Mouse (Mus musculus): Measurements from ENCODE around the gene Arhgap35.
"Not testable (repeated sequence)": the region's sequence is repeated elsewhere in the genome, so short reads cannot be mapped to it uniquely, and the experiment has no call there.

Arhgap35 gene

GRCm38 (mm10) chr7:16614888-16615715, at the start of gene Arhgap35:
Gene Arhgap35, minus strand, starts transcription at chr7:16614993.
- peak; percentile 98 for DNase-seq (ENCODE audit: low read depth, low spot score)

GRCm38 (mm10) chr7:16644260-16644659, 29.5 kb upstream of the Arhgap35 start:
- DNase-seq (ENCODE audit: low read depth, low spot score), result no peak

GRCm38 (mm10) chr7:16643106-16643505, 28.3 kb upstream of the Arhgap35 start:
- not testable (repeated sequence) for DNase-seq (ENCODE audit: low read depth, low spot score)

DNA sequence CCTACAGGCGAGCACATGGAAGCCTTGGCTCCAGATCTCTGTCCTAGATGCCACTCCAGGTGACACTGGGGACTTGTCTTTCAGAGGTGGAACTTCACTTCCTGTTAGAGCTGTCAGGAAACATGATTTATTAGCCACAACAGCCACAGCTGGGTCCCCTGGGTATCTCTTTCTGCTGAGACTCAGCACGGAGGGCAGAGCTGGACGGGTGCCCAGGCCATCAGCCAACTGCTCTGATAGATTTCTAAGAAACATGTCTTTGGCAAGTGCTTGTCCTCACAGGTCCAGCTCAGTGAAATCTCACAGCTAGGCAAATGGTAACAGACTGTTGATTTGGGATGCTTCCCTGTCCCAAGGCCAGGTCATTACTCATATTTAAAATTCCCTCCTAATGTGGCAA, 24.2 kb upstream of the Arhgap35 start:
- no peak for DNase-seq (ENCODE audit: low read depth, low spot score)

GRCm38 (mm10) chr7:16635116-16635515, 20.3 kb upstream of the Arhgap35 start:
- no peak for DNase-seq (ENCODE audit: low read depth, low spot score)

DNA sequence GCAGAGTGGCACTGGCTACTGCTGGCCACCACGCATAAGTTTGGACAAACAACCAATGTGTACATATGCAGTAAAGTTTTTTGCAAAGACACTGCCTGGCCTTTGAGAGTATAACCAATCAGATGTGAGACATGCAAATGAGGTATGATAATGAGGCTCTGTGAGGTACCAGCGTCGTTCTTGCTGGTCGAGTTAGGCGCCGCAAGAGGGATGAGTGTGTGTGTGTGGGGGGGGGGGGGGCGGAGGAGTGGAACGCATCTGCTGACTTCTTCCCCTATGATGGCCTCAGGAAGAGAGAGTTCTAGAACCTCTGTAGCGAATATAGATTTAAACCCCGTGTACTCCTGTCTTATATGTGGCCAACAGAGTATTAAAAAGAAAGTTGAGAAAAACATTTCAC, 19.1 kb upstream of the Arhgap35 start:
- not testable (repeated sequence) for DNase-seq (ENCODE audit: low read depth, low spot score)

- DNase-seq (ENCODE audit: low read depth, low spot score), result no peak
These were observed 17.1 kb upstream of the Arhgap35 start for GRCm38 (mm10) chr7:16631932-16632331.

- no peak for DNase-seq (ENCODE audit: low read depth, low spot score)
These were observed 16.2 kb upstream of the Arhgap35 start for GRCm38 (mm10) chr7:16631025-16631424.

DNA sequence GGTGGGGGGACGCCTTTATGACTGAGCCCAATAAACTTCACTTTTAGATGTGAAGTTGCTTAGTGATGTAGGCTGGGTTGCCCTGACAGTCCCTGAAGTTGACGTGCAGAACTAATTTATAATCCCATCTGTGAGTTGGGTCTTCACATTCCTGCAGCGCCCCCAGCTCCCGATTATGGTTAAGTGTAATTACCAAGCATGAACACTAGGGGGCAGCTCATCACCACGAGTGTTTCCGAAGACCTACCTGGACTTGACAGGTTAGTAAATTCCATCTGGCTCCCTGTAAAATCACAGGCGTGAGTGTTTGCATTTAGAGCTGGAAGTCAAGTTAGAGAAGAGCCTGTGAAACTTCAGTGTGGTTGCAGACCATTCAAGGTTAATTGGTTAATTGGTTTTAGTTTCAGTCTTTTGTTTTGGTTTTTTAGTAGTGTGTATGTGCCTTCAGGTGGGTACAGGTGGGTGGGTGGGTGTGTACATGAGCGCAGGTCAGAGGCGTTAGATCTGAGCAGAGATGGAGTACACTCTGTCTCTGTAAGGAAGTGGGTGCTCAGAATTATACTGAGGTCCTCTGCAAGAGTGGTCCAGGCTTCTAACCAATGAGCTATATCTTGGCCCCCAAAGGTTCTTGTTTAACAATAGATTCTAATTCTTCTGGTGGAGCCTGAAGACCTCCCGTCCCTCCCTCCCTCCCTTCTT, 15.0 kb upstream of the Arhgap35 start:
- no peak for DNase-seq (ENCODE audit: low read depth, low spot score)

DNA sequence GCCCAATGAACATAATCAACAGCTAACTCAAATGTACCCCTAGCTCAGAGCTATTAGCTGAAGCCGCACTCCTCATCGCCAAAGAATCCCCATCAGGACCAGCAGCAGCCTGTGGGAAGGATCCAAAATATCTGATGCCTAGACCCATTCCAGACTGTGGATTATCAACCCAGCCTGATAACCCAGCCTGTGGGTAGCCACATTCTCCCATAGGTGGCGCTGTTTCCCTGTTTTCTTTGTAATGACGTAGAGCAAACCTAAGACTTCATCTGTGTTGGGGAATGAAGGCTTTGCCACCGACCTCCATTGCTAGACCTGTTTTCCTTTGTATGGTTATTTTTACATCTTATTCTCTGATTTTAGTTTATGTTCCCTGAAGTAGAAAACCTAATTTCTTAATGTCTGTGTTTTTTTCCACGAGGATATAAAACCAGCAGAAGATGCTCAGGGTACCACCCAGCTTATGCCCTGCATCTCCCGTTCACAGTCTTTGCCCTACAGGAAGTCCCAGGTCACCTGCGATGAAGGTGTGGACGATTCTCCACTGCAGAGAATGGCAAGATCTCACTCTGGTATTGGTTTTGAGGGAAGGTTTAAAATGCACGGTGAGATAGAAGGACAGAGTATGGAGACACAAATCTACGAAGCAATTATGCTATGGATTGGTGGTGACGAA, 13.4 kb upstream of the Arhgap35 start:
- no peak for DNase-seq (ENCODE audit: low read depth, low spot score)

DNA sequence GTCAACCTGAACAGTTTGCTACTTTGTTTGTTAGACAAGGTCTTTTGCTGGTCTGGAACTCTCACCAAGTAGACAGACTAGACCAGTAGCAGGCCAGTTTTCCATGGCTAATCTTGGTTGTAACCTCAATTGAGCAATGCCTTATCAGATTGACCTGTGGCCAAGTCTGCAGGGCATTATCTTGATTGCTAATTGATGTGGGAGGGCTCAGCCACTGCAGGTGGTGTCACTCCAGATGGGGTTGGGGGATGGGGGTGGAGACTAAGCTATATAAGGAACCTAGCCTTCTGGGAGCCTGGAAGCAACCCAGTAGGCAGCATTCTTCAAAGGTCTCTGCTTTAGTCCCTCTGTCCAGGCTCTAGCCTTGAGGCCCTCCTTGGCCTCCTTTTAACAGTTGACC, 8.9 kb upstream of the Arhgap35 start:
- DNase-seq (ENCODE audit: low read depth, low spot score), result no peak

- no peak for DNase-seq (ENCODE audit: low read depth, low spot score)
These were observed 8.3 kb upstream of the Arhgap35 start for GRCm38 (mm10) chr7:16623131-16623530.

- no peak for DNase-seq (ENCODE audit: low read depth, low spot score)
These were observed 6.4 kb upstream of the Arhgap35 start for GRCm38 (mm10) chr7:16621066-16621622.

GRCm38 (mm10) chr7:16618661-16619211, 3.9 kb upstream of the Arhgap35 start:
- no peak for DNase-seq (ENCODE audit: low read depth, low spot score)

DNA sequence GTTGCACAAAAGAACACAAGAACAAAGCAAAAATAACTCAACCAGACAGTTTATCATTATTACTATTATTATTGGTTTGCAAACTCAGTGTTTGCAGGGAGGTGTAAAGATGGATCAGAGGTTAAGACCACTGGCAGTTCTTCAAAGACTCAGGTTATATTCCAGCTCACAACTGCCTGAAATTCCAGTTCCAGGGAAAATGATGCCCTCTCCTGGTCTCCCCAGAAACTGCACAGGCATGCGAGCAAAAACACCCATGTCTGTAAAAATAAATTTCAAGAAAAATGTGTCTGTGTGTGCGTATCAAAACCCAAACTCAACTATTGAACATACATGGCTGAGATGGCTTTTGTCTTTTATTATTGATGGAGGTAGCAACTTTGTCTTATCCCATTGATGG, 2.3 kb upstream of the Arhgap35 start:
- no peak for DNase-seq (ENCODE audit: low read depth, low spot score)

GRCm38 (mm10) chr7:16614171-16614887, 464 bp downstream of the Arhgap35 start:
- DNase-seq (ENCODE audit: low read depth, low spot score), result no peak

GRCm38 (mm10) chr7:16613461-16614170, 1.2 kb downstream of the Arhgap35 start:
- no peak for DNase-seq (ENCODE audit: low read depth, low spot score)

DNA sequence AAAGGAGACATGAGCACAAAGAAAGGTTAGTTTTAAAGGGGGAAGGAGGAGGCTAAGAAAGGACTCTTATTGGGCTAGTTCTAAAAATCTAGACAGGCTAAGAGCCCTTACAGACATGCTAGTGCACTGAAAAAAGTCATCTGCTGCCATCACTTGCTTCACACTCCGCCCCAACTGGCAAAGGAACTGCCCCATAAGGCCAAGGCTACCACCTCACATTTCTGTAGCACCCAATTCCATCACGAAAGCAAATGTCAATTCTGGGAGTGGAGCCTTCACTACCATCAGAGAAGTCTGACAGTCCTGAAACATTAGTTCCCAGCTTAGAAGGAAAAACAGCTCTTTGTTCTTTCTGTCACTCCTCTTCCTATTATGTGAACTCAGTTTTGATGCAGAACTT, 4.4 kb downstream of the Arhgap35 start:
- no peak for DNase-seq (ENCODE audit: low read depth, low spot score)

- no peak for DNase-seq (ENCODE audit: low read depth, low spot score)
These were observed 5.8 kb downstream of the Arhgap35 start for GRCm38 (mm10) chr7:16608961-16609360.

GRCm38 (mm10) chr7:16608046-16608445, 6.7 kb downstream of the Arhgap35 start:
- DNase-seq (ENCODE audit: low read depth, low spot score), result no peak

Data from WW6 (cell line).